Mouse (Mus musculus): ENCODE measurements at regions not wholly inside any gene's neighbourhood (a gene's known extent, or its start where the extent isn't known, plus 50 kb on each side); places are given as distances from the start of the nearest gene placed in this dataset.

GRCm38 (mm10) chr10:87639339-87639738, 117.7 kb downstream of the Pah start:
- no peak for DNase-seq (ENCODE audit: low spot score)

GRCm38 (mm10) chr10:87649091-87649490, 127.5 kb downstream of the Pah start:
- DNase-seq (ENCODE audit: low spot score), result no peak

GRCm38 (mm10) chr10:87652139-87652740, 130.6 kb downstream of the Pah start:
- no peak for DNase-seq (ENCODE audit: low spot score)

- no peak for DNase-seq (ENCODE audit: low spot score)
Observed at GRCm38 (mm10) chr10:87654112-87654511, 132.5 kb downstream of the Pah start.

- peak; percentile 8 for DNase-seq (ENCODE audit: low spot score)
Observed at GRCm38 (mm10) chr10:87666020-87666718, 144.6 kb downstream of the Pah start.

- DNase-seq (ENCODE audit: low spot score), result peak; percentile 38
Observed at GRCm38 (mm10) chr10:87666719-87667387, 145.3 kb downstream of the Pah start.

GRCm38 (mm10) chr10:87667651-87668140, 146.1 kb downstream of the Pah start:
- no peak for DNase-seq (ENCODE audit: low spot score)

GRCm38 (mm10) chr10:87674740-87675420, 153.3 kb downstream of the Pah start:
- no peak for DNase-seq (ENCODE audit: low spot score)

GRCm38 (mm10) chr10:87676041-87676672, 154.6 kb downstream of the Pah start:
- DNase-seq (ENCODE audit: low spot score), result no peak

GRCm38 (mm10) chr10:87678984-87679383, 157.4 kb downstream of the Pah start:
- DNase-seq (ENCODE audit: low spot score), result peak; percentile 14

- no peak for DNase-seq (ENCODE audit: low spot score)
Observed at GRCm38 (mm10) chr10:87686311-87686710, 164.7 kb downstream of the Pah start.

GRCm38 (mm10) chr10:87686785-87687184, 165.2 kb downstream of the Pah start:
- DNase-seq (ENCODE audit: low spot score), result no peak

GRCm38 (mm10) chr10:87687844-87688243, 166.2 kb downstream of the Pah start:
- no peak for DNase-seq (ENCODE audit: low spot score)

- no peak for DNase-seq (ENCODE audit: low spot score)
Observed at GRCm38 (mm10) chr10:87690831-87691230, 167.2 kb upstream of the Igf1 start.

GRCm38 (mm10) chr10:87696485-87696884, 161.6 kb upstream of the Igf1 start:
- DNase-seq (ENCODE audit: low spot score), result no peak

GRCm38 (mm10) chr10:87711209-87711608, 146.9 kb upstream of the Igf1 start:
- no peak for DNase-seq (ENCODE audit: low spot score)

- DNase-seq (ENCODE audit: low spot score), result no peak
Observed at GRCm38 (mm10) chr10:87711798-87712197, 146.3 kb upstream of the Igf1 start.

- DNase-seq (ENCODE audit: low spot score), result no peak
Observed at GRCm38 (mm10) chr10:87715874-87716600, 142.0 kb upstream of the Igf1 start.

GRCm38 (mm10) chr10:87717156-87717555, 140.9 kb upstream of the Igf1 start:
- DNase-seq (ENCODE audit: low spot score), result no peak

GRCm38 (mm10) chr10:87718491-87718890, 139.6 kb upstream of the Igf1 start:
- DNase-seq (ENCODE audit: low spot score), result no peak

GRCm38 (mm10) chr10:87719978-87720377, 138.1 kb upstream of the Igf1 start:
- no peak for DNase-seq (ENCODE audit: low spot score)
